Mouse (Mus musculus) liver, postnatal 0 days (tissue): ENCODE measurements around the gene Elmo2.

Experiments used
- CTCF ChIP-seq: sonication (generic); IDR thresholded peaks from 2 replicates; pipeline ENCODE4 v1.5.1; 2016; ENCODE audit warnings: antibody characterized with exemption, low read depth
- EP300 ChIP-seq: IDR thresholded peaks from 2 replicates; pipeline ENCODE4 v1.6.1; 2016; ENCODE audit warnings: antibody characterized with exemption, low read depth, mild to moderate bottlenecking

DNA sequence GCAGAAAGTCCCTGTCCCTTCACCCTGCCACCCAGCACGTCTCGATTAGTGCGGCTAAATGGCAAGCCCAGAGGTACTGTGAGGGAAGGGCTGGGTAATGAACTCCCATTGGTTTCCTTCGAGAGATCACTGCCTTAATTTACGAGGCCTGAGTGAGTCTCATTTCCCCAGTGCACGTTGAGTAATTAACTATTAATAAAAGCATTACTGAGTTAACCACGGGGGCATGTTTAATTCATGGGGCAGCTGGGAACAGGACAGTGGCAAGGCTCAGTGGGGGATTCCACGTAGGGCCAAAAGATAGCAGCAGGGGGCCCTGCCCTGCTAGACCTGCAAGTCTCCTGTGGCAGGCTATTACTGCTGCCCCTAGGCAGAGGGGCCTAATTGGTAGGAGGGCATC lies 55.0 kb downstream of the Elmo2 start:
- TF ChIP-seq CTCF (no peak), EP300 (no peak)
